Mouse (Mus musculus): Measurements from ENCODE around the gene Defb36. TPM values are rescaled to one million over a fixed set of nuclear protein-coding genes. Genes with fewer than 3 reads are reported as not detected.

Defb36 gene
- not detected in 2 replicates for polyA plus RNA-seq (2012; rRNA removed)

DNA sequence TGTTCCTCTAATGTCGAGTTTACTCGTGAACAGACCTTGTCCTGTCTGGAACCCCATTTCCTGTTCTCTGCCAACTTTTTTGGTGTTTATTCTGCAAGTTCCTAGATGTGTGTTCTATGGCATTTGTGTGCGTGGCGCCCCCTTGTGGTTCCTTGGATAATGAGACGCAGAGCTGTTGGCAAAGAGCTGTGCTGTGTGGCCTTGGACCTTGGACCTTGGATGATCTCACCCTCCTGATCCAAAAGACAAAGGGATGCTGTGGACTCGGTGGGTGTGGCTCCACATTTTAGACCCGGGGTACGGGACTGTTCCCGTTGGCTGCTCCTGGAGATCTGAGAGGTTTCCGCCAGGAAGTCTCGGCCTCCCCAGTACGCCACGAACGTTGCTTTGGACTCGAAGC is at the start of gene Defb36:
TSS of gene Defb36 (plus strand) at position 271 of the 400 bp plus-strand sequence.

DNA sequence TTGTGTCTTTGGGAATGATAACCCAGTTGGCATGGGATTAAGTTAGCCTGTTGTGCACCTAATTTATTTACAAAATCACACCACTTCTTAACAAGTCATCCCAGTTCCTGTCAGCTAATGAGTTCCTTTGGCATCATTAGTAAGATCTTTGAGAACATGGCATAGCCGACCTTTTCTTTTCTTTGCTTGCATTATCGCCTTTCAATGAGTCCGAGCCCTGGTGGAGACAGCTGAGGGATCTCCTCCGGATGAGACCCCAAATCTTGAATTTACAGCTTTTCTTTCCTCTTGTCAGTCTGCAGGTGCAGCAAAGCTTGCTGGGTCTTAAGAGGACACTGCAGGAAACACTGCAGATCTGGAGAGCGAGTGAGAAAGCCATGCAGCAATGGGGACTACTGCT is 35.1 kb upstream of the Defb36 start, which contains the start of gene Gm17416:
TSS of gene Gm17416 (plus strand) at position 301 of the 400 bp plus-strand sequence.

DNA sequence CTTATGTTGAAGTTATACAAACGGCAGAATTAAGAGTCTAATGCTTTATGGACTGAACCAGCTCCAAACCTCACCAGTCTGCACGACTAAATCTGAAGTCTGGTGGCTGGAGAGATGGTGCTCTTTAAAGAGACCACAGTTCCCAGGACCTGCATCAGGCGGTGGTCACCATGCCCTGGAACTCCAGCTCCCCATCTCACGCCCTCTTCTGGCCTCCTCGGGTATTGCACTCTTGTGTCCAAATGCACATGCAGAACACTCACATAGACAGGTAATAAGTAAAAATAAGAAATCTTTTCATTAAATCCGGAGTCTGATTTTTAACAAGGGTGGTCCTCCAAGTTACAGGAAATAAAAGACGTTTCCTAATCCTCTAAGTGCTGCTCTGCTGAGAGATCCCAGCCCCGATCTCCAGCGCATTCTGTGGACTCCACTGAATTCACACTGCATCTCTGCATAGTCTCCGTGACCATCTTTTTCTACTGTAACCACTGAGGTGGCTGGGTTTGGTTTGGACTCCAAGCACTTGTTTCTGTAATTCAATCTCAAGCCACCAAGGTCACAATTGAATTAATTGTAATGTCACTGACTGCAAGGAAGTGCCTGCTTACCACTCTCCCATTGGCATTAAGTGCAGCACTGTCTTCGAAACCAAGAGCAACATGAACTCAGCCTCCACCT is 31.9 kb upstream of the Defb36 start, which contains the start of gene Defb21:
TSS of gene Defb21 (plus strand) at position 631 of the 681 bp plus-strand sequence.

DNA sequence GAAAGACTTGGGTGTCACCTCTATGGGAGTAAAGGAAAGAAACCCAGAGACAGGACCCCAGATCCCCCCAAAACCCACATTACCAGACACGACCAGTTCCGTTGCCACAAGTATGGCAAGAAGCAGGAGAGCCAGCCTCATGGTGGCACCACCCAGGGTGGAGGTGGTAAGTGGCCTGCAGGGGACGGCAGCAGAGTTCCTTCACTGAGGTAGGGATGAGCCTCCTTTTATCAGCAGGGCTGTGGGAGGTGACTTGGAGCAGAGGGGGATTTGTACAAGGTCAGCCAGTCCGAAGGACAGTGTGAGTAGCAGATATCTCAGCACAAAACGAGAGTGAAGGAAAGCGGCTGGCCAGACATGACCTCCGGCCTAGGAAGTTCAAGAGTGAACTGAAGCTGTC is 24.0 kb upstream of the Defb36 start, which contains the start of gene Defb19:
TSS of gene Defb19 (minus strand) at position 206 of the 400 bp plus-strand sequence.

DNA sequence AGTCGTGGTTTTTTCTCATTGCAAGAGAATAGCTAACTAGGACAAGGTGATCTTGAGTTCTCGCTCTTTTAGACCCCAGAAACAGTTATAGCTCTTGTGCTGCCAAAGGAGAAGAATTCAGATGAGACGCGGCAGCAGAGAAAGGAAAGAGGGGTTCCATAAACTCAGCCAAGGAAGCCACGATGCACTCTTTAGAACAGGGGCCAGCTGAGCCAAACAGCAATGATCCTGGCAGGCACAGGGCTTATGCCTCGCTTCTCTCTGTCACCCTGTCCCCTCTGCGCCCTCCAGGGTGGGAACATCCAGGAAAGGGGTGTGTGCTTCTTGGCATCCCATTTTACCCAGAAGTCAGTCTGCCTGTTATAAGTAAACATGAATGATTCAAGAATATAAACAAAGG is 4.8 kb upstream of the Defb36 start, which contains the start of gene Defb45:
TSS of gene Defb45 (minus strand) at position 101 of the 400 bp plus-strand sequence.

DNA sequence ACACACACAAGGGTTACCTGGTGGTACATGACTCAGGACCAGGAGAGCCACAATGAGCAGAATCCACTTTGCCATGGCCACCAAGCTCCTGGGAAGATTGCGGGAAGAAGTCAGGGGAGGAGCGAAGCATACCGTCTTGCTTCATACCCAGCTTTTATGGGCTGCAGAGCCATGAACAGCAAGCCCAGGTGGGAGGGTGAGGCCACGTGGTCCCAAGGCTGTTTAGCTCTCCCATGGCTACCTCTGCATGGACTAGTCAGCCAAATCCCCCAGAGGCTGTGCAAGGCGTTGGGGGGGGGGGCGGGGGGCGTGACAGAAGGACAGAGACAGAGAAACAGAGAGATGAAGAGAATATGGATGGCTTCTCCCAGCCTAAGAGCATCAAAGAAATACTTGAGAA is 18.8 kb downstream of the Defb36 start, which contains the start of gene Defb25:
TSS of gene Defb25 (minus strand) at position 101 of the 400 bp plus-strand sequence.

DNA sequence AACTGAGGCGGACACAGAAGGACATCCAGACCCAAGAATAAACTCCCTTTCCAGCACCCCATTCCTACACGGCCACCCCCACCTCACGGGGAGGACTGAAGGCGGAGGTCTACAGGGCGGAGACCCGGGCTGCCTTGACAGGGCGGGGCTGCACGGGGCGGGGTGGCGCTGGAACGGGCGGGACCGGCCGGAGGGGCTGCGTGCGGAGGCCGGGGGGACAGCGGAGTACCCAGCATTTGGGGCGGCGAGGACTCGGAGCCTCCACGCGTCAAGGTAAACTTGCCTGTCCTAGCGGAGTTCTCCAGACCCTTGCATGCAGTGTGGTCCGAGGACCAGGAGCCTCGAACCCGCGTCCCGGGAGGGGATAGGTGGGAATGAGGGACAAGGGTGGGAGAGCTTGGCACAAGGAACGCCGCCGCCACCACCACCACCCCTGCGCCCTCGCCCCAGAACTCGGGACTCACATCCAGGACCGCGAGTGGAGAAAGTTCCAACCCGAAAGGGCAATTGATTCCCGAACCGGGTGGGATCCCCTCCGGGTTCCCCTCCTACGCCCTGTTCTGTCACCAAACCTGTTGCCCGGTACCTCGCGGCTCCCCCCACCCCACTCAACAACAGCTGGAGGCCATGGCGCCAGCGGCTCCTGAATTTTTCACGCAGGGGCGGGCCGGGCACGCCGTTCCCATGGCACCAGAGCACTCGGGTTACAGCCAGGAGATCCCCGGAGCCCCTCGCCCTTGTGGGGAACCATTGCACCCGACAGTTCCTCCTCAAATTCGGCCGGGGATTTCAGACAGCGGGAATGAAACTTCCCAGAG is 22.9 kb downstream of the Defb36 start, which contains the start of gene Rem1:
TSS of gene Rem1 (plus strand) at position 178 of the 818 bp plus-strand sequence.

Other genes with a start within 250 kb of the Defb36 start
- 4.1 and 6.5 TPM in 2 replicates for gene Nrsn2, start 227.7 kb upstream of the Defb36 start, polyA plus RNA-seq (2012; rRNA removed)
- 51.5 and 69.9 TPM in 2 replicates for gene Sox12, start 206.3 kb upstream of the Defb36 start, polyA plus RNA-seq (2012; rRNA removed)
- gene Zcchc3, start 189.3 kb upstream of the Defb36 start, polyA plus RNA-seq (2012; rRNA removed), result 42.1 and 60.6 TPM in 2 replicates
- 1.0 and 1.4 TPM in 2 replicates for gene 6820408C15Rik, start 188.7 kb upstream of the Defb36 start, polyA plus RNA-seq (2012; rRNA removed)
- gene Defb23, start 139.7 kb upstream of the Defb36 start, polyA plus RNA-seq (2012; rRNA removed), result not detected in 2 replicates
- not detected in 2 replicates for gene Defb20, start 127.3 kb upstream of the Defb36 start, polyA plus RNA-seq (2012; rRNA removed)
- gene Defb22, start 114.2 kb upstream of the Defb36 start, polyA plus RNA-seq (2012; rRNA removed), result not detected in 2 replicates
- not detected in 2 replicates for gene Defb26, start 92.6 kb upstream of the Defb36 start, polyA plus RNA-seq (2012; rRNA removed)
- gene Defb28, start 86.1 kb upstream of the Defb36 start, polyA plus RNA-seq (2012; rRNA removed), result not detected in 2 replicates
- gene Defb29, start 64.2 kb upstream of the Defb36 start, polyA plus RNA-seq (2012; rRNA removed), result not detected in 2 replicates
- gene Gm17416, start 35.0 kb upstream of the Defb36 start, polyA plus RNA-seq (2012; rRNA removed), result not detected in 2 replicates
- not detected in 2 replicates for gene Defb21, start 31.6 kb upstream of the Defb36 start, polyA plus RNA-seq (2012; rRNA removed)
- gene Defb19, start 24.0 kb upstream of the Defb36 start, polyA plus RNA-seq (2012; rRNA removed), result not detected in 2 replicates
- gene Defb45, start 4.9 kb upstream of the Defb36 start, polyA plus RNA-seq (2012; rRNA removed), result not detected in 2 replicates
- gene Defb25, start 18.7 kb downstream of the Defb36 start, polyA plus RNA-seq (2012; rRNA removed), result 0.56 TPM in 1 of 2 replicates, not detected in the other
- 0.23 and 1.1 TPM in 2 replicates for gene Rem1, start 22.6 kb downstream of the Defb36 start, polyA plus RNA-seq (2012; rRNA removed)
- 99.6 and 122 TPM in 2 replicates for gene H13, start 65.1 kb downstream of the Defb36 start, polyA plus RNA-seq (2012; rRNA removed)
- gene Mcts2, start 82.7 kb downstream of the Defb36 start, polyA plus RNA-seq (2012; rRNA removed), result 20.2 and 36.9 TPM in 2 replicates
- gene Id1, start 131.9 kb downstream of the Defb36 start, polyA plus RNA-seq (2012; rRNA removed), result 218 and 227 TPM in 2 replicates
- 5.5 and 5.7 TPM in 2 replicates for gene Cox4i2, start 149.8 kb downstream of the Defb36 start, polyA plus RNA-seq (2012; rRNA removed)
- 61.6 and 74.1 TPM in 2 replicates for gene Bcl2l1, start 227.4 kb downstream of the Defb36 start, polyA plus RNA-seq (2012; rRNA removed)
- gene Tpx2, start 243.6 kb downstream of the Defb36 start, polyA plus RNA-seq (2012; rRNA removed), result 95.0 and 124 TPM in 2 replicates

Data from central nervous system, embryonic 11.5 days (tissue).